Mouse (Mus musculus): ENCODE measurements at regions not wholly inside any gene's neighbourhood (a gene's known extent, or its start where the extent isn't known, plus 50 kb on each side); places are given as distances from the start of the nearest gene placed in this dataset.
A peak's percentile ranks its signal among the peaks of the same experiment; 100 is the strongest.
"Not testable (repeated sequence)": the region's sequence is repeated elsewhere in the genome, so short reads cannot be mapped to it uniquely, and the experiment has no call there.

DNA sequence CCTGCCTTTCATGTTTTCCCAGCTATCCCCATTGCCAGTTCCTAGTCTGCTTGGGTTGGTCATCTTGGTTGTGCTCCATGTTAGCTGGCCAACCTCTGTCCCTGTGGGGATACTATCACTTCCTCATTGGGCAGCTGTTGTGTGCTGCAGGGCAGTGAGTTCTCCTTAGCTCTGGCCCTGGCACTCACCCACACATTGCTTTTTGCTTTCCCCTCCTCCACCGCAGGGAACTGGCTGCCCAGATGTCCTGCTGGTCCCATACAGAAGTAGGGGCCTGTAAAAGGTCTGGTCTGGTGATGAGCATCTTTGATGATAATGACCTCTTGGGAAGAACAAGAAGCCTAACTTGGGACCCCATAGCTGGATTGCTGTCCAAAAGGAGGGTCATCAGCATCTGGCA lies 308.2 kb upstream of the Gm21863 start:
- DNase-seq (ENCODE audit: low read depth, low spot score): not testable (repeated sequence)

DNA sequence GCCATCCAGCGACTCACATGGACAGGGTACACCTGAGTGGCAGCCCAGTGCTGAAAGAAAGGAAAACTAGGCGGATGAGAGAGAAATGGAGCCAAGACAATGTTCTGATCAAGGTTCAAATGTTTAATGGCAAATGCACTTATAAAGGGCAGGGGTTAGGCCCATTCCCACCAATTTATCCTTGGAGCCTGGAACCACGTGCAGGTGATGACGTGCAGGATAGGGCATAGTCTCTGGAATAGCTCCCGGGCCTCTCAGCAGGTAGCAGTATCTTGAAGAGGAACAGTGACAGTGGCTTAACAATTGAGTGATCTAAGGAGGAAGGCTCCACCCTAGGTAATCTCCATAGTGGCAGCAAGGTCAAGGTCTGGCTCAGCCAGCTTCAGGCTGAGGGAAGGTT lies 285.8 kb upstream of the Gm21863 start:
- DNase-seq (ENCODE audit: low read depth, low spot score): peak; percentile 94

DNA sequence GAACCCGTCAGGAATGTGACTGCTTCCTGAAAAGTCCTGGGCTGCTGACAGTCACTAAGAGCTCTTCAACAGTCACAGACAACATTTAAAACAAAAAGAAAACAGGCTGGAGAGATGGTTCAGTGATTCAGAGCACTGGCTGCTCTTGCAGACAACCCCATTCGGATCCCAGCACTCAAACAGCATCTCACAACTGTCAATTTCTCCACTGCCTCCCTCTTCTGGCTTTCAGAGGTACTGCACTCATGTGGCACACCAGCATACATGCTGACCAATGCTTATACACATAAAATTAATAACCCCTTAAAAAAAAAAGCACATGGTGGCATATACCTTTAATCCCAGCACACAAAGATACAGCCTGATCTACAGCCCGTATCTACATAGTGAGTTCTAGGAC lies 283.7 kb upstream of the Gm21863 start:
- peak; percentile 89 for DNase-seq (ENCODE audit: low read depth, low spot score)
